Mouse (Mus musculus): ENCODE results near the gene Mmaa. TPM values are rescaled to one million over a fixed set of nuclear protein-coding genes. Genes with fewer than 3 reads are reported as not detected.

The Mmaa gene
- polyA plus RNA-seq, 1 experiment from 2014 or later = 5.9 TPM

GRCm38 (mm10) chr8:79286424-79286823 lies 8.3 kb downstream of the Mmaa start:
- Histone ChIP-seq H3K4me2 (no peak overlapping the region), H3K36me3 (no peaks in the 10 kb centered on the region), H3K27ac (no peak overlapping the region), H3K4me3 (no peak overlapping the region), H3K27me3 (replicated peaks) (no peaks in the 10 kb centered on the region), H3K9me3 (replicated peaks) (no peaks in the 10 kb centered on the region), H3K4me1 (no peaks in the 10 kb centered on the region), H3K9ac (no peak overlapping the region)
- 69% methylated on average over 3 of the region's 3 CpGs for WGBS (ENCODE audit: insufficient replicate concordance)
- no peak for ATAC-seq

- Histone ChIP-seq H3K4me3 (no peak overlapping the region), H3K27me3 (replicated peaks) (no peaks in the 10 kb centered on the region), H3K9me3 (replicated peaks) (no peaks in the 10 kb centered on the region), H3K4me2 (no peak overlapping the region), H3K36me3 (0 out of 2 replicates have a peak, but pooled peaks cover 3% of the 10 kb centered on the region), H3K27ac (no peak overlapping the region), H3K4me1 (no peaks in the 10 kb centered on the region), H3K9ac (no peak overlapping the region)
- no peak for ATAC-seq
- WGBS (ENCODE audit: insufficient replicate concordance) = 81% methylated on average over 3 of the region's 3 CpGs
Measured at GRCm38 (mm10) chr8:79284626-79285025, 10.1 kb downstream of the Mmaa start.

GRCm38 (mm10) chr8:79281376-79281890 lies 13.3 kb downstream of the Mmaa start:
- no peak for ATAC-seq
- Histone ChIP-seq H3K9me3 (replicated peaks) (no peaks in the 10 kb centered on the region), H3K27ac (no peak overlapping the region), H3K4me2 (no peak overlapping the region), H3K4me3 (no peak overlapping the region), H3K4me1 (no peaks in the 10 kb centered on the region), H3K36me3 (0 out of 2 replicates have a peak, but pooled peaks cover 7% of the 10 kb centered on the region), H3K27me3 (replicated peaks) (no peaks in the 10 kb centered on the region), H3K9ac (no peak overlapping the region)
- 86% methylated on average over 6 of the region's 6 CpGs for WGBS (ENCODE audit: insufficient replicate concordance)

- H3K4me3 ChIP-seq = no peak overlapping the region
- H3K4me2 ChIP-seq = no peak overlapping the region
- peaks cover 23% of the 10 kb centered on the region for H3K36me3 ChIP-seq
- WGBS (ENCODE audit: insufficient replicate concordance) = 70% methylated on average over 8 of the region's 8 CpGs
- no peaks in the 10 kb centered on the region for H3K4me1 ChIP-seq
- H3K27me3 ChIP-seq (replicated peaks) = no peaks in the 10 kb centered on the region
- no peak for ATAC-seq
- H3K9me3 ChIP-seq (replicated peaks) = no peaks in the 10 kb centered on the region
- H3K27ac ChIP-seq = no peak overlapping the region
- H3K9ac ChIP-seq = no peak overlapping the region
Measured at GRCm38 (mm10) chr8:79277264-79277870, 17.4 kb downstream of the Mmaa start.

- Histone ChIP-seq H3K27ac (no peak overlapping the region), H3K9ac (no peak overlapping the region), H3K36me3 (peaks cover 20% of the 10 kb centered on the region), H3K4me1 (no peaks in the 10 kb centered on the region), H3K27me3 (replicated peaks) (no peaks in the 10 kb centered on the region), H3K4me2 (no peak overlapping the region), H3K4me3 (no peak overlapping the region), H3K9me3 (replicated peaks) (no peaks in the 10 kb centered on the region)
- WGBS (ENCODE audit: insufficient replicate concordance) = 79% methylated on average over 10 of the region's 10 CpGs
- no peak for ATAC-seq
Measured at GRCm38 (mm10) chr8:79274940-79275339, 19.8 kb downstream of the Mmaa start.

GRCm38 (mm10) chr8:79273776-79274175 lies 21.0 kb downstream of the Mmaa start:
- no peak for ATAC-seq
- no peak overlapping the region for H3K9ac ChIP-seq
- H3K27me3 ChIP-seq (replicated peaks) = no peaks in the 10 kb centered on the region
- H3K4me1 ChIP-seq = no peaks in the 10 kb centered on the region
- H3K36me3 ChIP-seq = peaks cover 20% of the 10 kb centered on the region
- no peaks in the 10 kb centered on the region for H3K9me3 ChIP-seq (replicated peaks)
- 81% methylated on average over 6 of the region's 6 CpGs for WGBS (ENCODE audit: insufficient replicate concordance)
- H3K27ac ChIP-seq = no peak overlapping the region
- H3K4me3 ChIP-seq = no peak overlapping the region
- no peak overlapping the region for H3K4me2 ChIP-seq

GRCm38 (mm10) chr8:79272676-79273075 lies 22.1 kb downstream of the Mmaa start:
- H3K4me1 ChIP-seq = no peaks in the 10 kb centered on the region
- no peak overlapping the region for H3K4me2 ChIP-seq
- no peak overlapping the region for H3K4me3 ChIP-seq
- no peaks in the 10 kb centered on the region for H3K27me3 ChIP-seq (replicated peaks)
- H3K36me3 ChIP-seq = peaks cover 20% of the 10 kb centered on the region
- H3K9ac ChIP-seq = no peak overlapping the region
- no peaks in the 10 kb centered on the region for H3K9me3 ChIP-seq (replicated peaks)
- no peak overlapping the region for H3K27ac ChIP-seq
- no peak for ATAC-seq
- 70% methylated on average over 4 of the region's 4 CpGs for WGBS (ENCODE audit: insufficient replicate concordance)

- Histone ChIP-seq H3K9me3 (replicated peaks) (no peaks in the 10 kb centered on the region), H3K27ac (no peak overlapping the region), H3K4me1 (no peaks in the 10 kb centered on the region), H3K4me3 (no peak overlapping the region), H3K4me2 (no peak overlapping the region), H3K9ac (no peak overlapping the region), H3K36me3 (peaks cover 14% of the 10 kb centered on the region), H3K27me3 (replicated peaks) (no peaks in the 10 kb centered on the region)
- 88% methylated on average over 7 of the region's 7 CpGs for WGBS (ENCODE audit: insufficient replicate concordance)
- ATAC-seq = no peak
Measured at GRCm38 (mm10) chr8:79268921-79269320, 25.8 kb downstream of the Mmaa start.

- no peaks in the 10 kb centered on the region for H3K36me3 ChIP-seq
- H3K9ac ChIP-seq = no peak overlapping the region
- 0 out of 2 replicates have a peak, but pooled peaks cover 3% of the 10 kb centered on the region for H3K9me3 ChIP-seq (replicated peaks)
- no peaks in the 10 kb centered on the region for H3K27me3 ChIP-seq (replicated peaks)
- H3K27ac ChIP-seq = no peak overlapping the region
- WGBS (ENCODE audit: insufficient replicate concordance) = 64% methylated on average over 5 of the region's 5 CpGs
- H3K4me2 ChIP-seq = no peak overlapping the region
- ATAC-seq = no peak
- no peaks in the 10 kb centered on the region for H3K4me1 ChIP-seq
- H3K4me3 ChIP-seq = no peak overlapping the region
Measured at GRCm38 (mm10) chr8:79261920-79262319, 32.8 kb downstream of the Mmaa start.

GRCm38 (mm10) chr8:79256076-79256705 lies 38.5 kb downstream of the Mmaa start:
- H3K36me3 ChIP-seq = no peaks in the 10 kb centered on the region
- H3K4me3 ChIP-seq = no peak overlapping the region
- no peaks in the 10 kb centered on the region for H3K4me1 ChIP-seq
- no peak for ATAC-seq
- no peak overlapping the region for H3K4me2 ChIP-seq
- H3K9ac ChIP-seq = no peak overlapping the region
- no peak overlapping the region for H3K27ac ChIP-seq
- WGBS (ENCODE audit: insufficient replicate concordance) = 72% methylated on average over 8 of the region's 8 CpGs
- H3K9me3 ChIP-seq (replicated peaks) = no peaks in the 10 kb centered on the region
- no peaks in the 10 kb centered on the region for H3K27me3 ChIP-seq (replicated peaks)

GRCm38 (mm10) chr8:79253742-79254141 lies 41.0 kb downstream of the Mmaa start:
- no peak overlapping the region for H3K27ac ChIP-seq
- no peaks in the 10 kb centered on the region for H3K36me3 ChIP-seq
- no peaks in the 10 kb centered on the region for H3K4me1 ChIP-seq
- no peak overlapping the region for H3K4me2 ChIP-seq
- H3K9me3 ChIP-seq (replicated peaks) = no peaks in the 10 kb centered on the region
- no peak for ATAC-seq
- 78% methylated on average over 6 of the region's 6 CpGs for WGBS (ENCODE audit: insufficient replicate concordance)
- H3K9ac ChIP-seq = no peak overlapping the region
- no peak overlapping the region for H3K4me3 ChIP-seq
- no peaks in the 10 kb centered on the region for H3K27me3 ChIP-seq (replicated peaks)

GRCm38 (mm10) chr8:79248470-79248869 lies 46.3 kb downstream of the Mmaa start, which contains the start of gene 1700011L22Rik:
Gene 1700011L22Rik (minus strand): TSS chr8:79248570.
- H3K4me2 ChIP-seq = no peak within 1 kb of the TSS
- no peaks in the 10 kb centered on the region for H3K4me1 ChIP-seq
- H3K27ac ChIP-seq = no peak within 1 kb of the TSS
- 67% methylated on average over 6 of the region's 6 CpGs for WGBS (ENCODE audit: insufficient replicate concordance)
- H3K36me3 ChIP-seq = no peaks in the 10 kb centered on the region
- no peak for ATAC-seq
- H3K9me3 ChIP-seq (replicated peaks) = no peaks in the 10 kb centered on the region
- no peak within 1 kb of the TSS for H3K4me3 ChIP-seq
- no peaks in the 10 kb centered on the region for H3K27me3 ChIP-seq (replicated peaks)
- no peak within 1 kb of the TSS for H3K9ac ChIP-seq

Measured in liver, embryonic 12.5 days (tissue).